Mouse (Mus musculus) intestine, postnatal 0 days (tissue): ENCODE measurements around the gene Gpatch2. TPM values are rescaled to one million over a fixed set of nuclear protein-coding genes. Genes with fewer than 3 reads are reported as not detected.

Experiments used
- ATAC-seq: fragments of 200-750 bp; cut with Nextera tagmentation; 2 replicates; pipeline ENCODE4 v1.8.0; 2017; ENCODE audit warnings: mild to moderate bottlenecking, moderate TSS enrichment, moderate library complexity
- H3K27ac ChIP-seq: fragments of 300-500 bp; sonication (generic); 2 replicates; pipeline ENCODE4 v1.5.1; 2014; ENCODE audit warnings: mild to moderate bottlenecking, low read depth, low read length, moderate library complexity
- H3K27me3 ChIP-seq: fragments of 300-500 bp; sonication (generic); replicated peaks from 2 replicates; pipeline ENCODE4 v1.6.1; 2014; ENCODE audit warnings: low read length, mixed read lengths; ENCODE audit not compliant: control insufficient read depth, insufficient read depth
- H3K36me3 ChIP-seq: fragments of 300-500 bp; sonication (generic); 2 replicates; pipeline ENCODE4 v1.6.1; 2014; ENCODE audit warnings: mild to moderate bottlenecking, moderate library complexity; ENCODE audit not compliant: control insufficient read depth, insufficient read depth
- H3K4me1 ChIP-seq: fragments of 300-500 bp; sonication (generic); replicated peaks from 2 replicates; pipeline ENCODE4 v1.6.1; 2014; ENCODE audit warnings: antibody characterized with exemption, low read length, mixed read lengths; ENCODE audit not compliant: control insufficient read depth, insufficient read depth
- H3K4me2 ChIP-seq: fragments of 300-500 bp; sonication (generic); replicated peaks from 2 replicates; pipeline ENCODE4 v1.6.1; 2014; ENCODE audit warnings: low read depth, mild to moderate bottlenecking, moderate library complexity
- H3K4me3 ChIP-seq: fragments of 300-500 bp; sonication (generic); 2 replicates; pipeline ENCODE4 v1.5.1; 2014; ENCODE audit warnings: low read depth, low read length
- H3K9ac ChIP-seq: fragments of 300-500 bp; sonication (generic); 2 replicates; pipeline ENCODE4 v1.6.1; 2014; ENCODE audit warnings: mild to moderate bottlenecking, low read depth, low read length
- H3K9me3 ChIP-seq: fragments of 300-500 bp; sonication (generic); 2 replicates; pipeline ENCODE4 v1.6.1; 2016; ENCODE audit warnings: mixed run types; ENCODE audit not compliant: control insufficient read depth
- CTCF ChIP-seq: sonication (generic); IDR thresholded peaks from 2 replicates; pipeline ENCODE4 v1.5.1; 2016; ENCODE audit warnings: low read depth, mild to moderate bottlenecking, control low read depth, antibody characterized with exemption, moderate library complexity
- WGBS: fragments of 180-500 bp; shearing (Covaris S2); extraction: QIAGEN DNeasy Blood & Tissue Kit; methylation state at CpG from one replicate; pipeline ENCODE4 v1.1.7; 2014; 5-methylcytosine and 5-hydroxymethylcytosine counted together
- polyA plus RNA-seq: library from polyadenylated mRNA; unstranded; fragments of >200 nt; fragmentation: Nextera tagmentation; extraction: Ambion mirVana; gene quantifications from 2 replicates; pipeline ENCODE4 v1.2.1, GENCODE M21; 2015

Gpatch2 gene
- polyA plus RNA-seq, 1 experiment from 2014 or later = 8.9 TPM

DNA sequence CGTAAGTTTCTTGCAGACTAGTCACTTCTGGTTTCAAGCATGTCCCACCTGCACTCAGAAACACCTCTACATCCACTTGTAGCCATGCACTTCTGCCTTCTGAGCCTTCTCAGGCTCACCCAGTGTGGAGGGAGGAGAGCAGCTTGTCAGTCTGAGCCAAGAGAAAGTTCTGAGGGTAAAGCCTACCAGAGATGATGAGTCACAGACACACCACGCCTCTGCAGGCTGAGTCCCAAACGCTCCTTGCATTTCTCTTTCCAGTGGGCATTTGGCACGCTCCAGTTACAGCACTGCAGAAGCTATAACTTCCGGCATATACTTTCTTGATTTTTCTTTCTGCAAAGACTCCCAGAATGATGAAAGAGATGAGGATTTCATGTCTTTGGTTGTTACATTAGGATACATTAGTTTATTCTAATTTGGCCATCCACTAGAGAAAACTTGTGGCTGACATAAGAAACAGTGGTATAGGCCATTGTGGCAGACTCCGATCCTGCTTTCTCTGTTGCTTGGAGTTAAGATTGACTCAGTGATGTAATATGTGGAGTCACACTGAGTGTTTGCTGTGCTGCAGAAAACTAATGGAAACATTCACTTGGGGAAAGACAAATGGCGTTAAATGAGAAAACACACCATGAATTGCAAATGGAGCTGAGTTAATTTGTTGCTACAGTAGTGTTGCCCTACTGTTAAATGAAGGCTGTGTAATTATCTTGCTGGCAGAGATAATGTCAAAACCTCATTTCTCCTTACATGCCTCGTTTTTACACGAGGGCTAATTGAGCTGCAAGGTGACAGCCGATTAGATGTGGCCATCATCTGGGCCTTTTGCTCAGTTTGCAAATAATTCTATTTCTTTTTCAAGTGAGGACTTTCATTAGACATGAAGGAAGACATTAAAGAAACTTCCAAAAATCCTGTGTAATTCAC, 55.3 kb downstream of the Gpatch2 start:
- 74% methylated on average over 10 of the region's 10 CpGs for WGBS
- no peaks in the 10 kb centered on the region for H3K27me3 ChIP-seq
- H3K4me3 ChIP-seq = no peak overlapping the region
- no peak for ATAC-seq
- H3K9ac ChIP-seq = no peak overlapping the region
- no peaks in the 10 kb centered on the region for H3K36me3 ChIP-seq
- H3K9me3 ChIP-seq = no peaks in the 10 kb centered on the region
- no peak overlapping the region for H3K4me2 ChIP-seq
- no peaks in the 10 kb centered on the region for H3K4me1 ChIP-seq
- H3K27ac ChIP-seq = no peak overlapping the region
- no peak for TF ChIP-seq CTCF

DNA sequence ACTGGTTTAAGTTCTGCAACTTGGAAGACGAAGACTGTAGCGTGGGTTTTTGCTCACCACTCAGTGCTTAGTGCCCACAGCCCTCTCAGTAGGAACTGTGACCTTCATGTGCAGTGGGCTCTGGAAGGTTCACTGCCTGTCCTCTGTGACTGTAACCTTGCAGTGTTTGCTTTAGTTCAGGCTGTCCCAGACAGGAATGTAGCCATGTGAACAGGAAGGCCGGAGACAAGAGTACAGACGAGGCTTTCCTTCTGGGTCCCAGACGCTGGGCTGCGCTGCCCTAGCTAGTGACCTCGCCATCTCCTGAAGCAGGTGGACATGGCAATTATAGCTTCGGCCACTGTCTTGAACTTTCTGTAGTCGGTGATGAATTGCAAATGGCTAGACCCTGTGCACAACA, 62.0 kb downstream of the Gpatch2 start:
- no peak for ATAC-seq
- no peak overlapping the region for H3K4me3 ChIP-seq
- H3K27ac ChIP-seq = no peak overlapping the region
- no peaks in the 10 kb centered on the region for H3K36me3 ChIP-seq
- no peak overlapping the region for H3K9ac ChIP-seq
- no peak overlapping the region for H3K4me2 ChIP-seq
- TF ChIP-seq CTCF = no peak
- 80% methylated on average over 9 of the region's 9 CpGs for WGBS
- H3K27me3 ChIP-seq = no peaks in the 10 kb centered on the region
- H3K4me1 ChIP-seq = no peaks in the 10 kb centered on the region
- no peaks in the 10 kb centered on the region for H3K9me3 ChIP-seq

- 34% methylated on average over 5 of the region's 5 CpGs for WGBS
- Histone ChIP-seq H3K4me3 (no peak overlapping the region), H3K36me3 (0 out of 2 replicates have a peak, but pooled peaks cover 6% of the 10 kb centered on the region), H3K4me1 (no peaks in the 10 kb centered on the region), H3K9ac (no peak overlapping the region), H3K27ac (no peak overlapping the region), H3K4me2 (no peak overlapping the region), H3K27me3 (no peaks in the 10 kb centered on the region), H3K9me3 (no peaks in the 10 kb centered on the region)
- ATAC-seq = no peak
- TF ChIP-seq CTCF = no peak
Measured at GRCm38 (mm10) chr1:187278472-187278871, 63.2 kb downstream of the Gpatch2 start.

- Histone ChIP-seq H3K4me3 (no peak overlapping the region), H3K4me1 (no peaks in the 10 kb centered on the region), H3K9ac (no peak overlapping the region), H3K4me2 (no peak overlapping the region), H3K27ac (no peak overlapping the region), H3K36me3 (peaks cover 6% of the 10 kb centered on the region; the same call in 1 of the 2 replicates), H3K27me3 (no peaks in the 10 kb centered on the region), H3K9me3 (no peaks in the 10 kb centered on the region)
- ATAC-seq = no peak
- WGBS = 73% methylated on average over 4 of the region's 4 CpGs
- TF ChIP-seq CTCF = no peak
Measured at GRCm38 (mm10) chr1:187279776-187280175, 64.5 kb downstream of the Gpatch2 start.

DNA sequence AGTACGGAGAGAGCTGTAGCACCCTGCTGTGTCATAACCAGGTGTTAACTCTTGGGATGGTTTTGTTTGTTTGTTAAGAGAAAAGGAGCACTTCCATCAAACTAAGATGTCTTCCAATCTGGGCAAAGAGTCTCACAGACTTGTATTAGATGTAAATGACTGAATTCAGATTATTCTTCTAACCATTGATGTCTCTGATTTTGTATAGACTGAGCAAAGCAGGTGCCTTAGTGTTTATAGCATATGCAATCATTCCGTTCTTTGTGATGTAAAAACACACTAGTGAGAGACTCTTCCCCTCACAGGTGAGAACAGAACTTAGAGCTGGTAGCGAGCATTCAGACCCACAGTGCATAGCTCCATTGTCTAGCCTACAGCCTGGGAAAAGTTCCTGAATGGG, 67.0 kb downstream of the Gpatch2 start:
- no peaks in the 10 kb centered on the region for H3K4me1 ChIP-seq
- H3K4me2 ChIP-seq = no peak overlapping the region
- ATAC-seq = no peak
- H3K4me3 ChIP-seq = no peak overlapping the region
- 88% methylated on average over 3 of the region's 3 CpGs for WGBS
- H3K27me3 ChIP-seq = no peaks in the 10 kb centered on the region
- TF ChIP-seq CTCF = no peak
- H3K9ac ChIP-seq = no peak overlapping the region
- H3K36me3 ChIP-seq = peaks cover 9% of the 10 kb centered on the region; the same call in 1 of the 2 replicates
- no peak overlapping the region for H3K27ac ChIP-seq
- no peaks in the 10 kb centered on the region for H3K9me3 ChIP-seq

GRCm38 (mm10) chr1:187282804-187283203, 67.5 kb downstream of the Gpatch2 start:
- Histone ChIP-seq H3K4me3 (no peak overlapping the region), H3K36me3 (peaks cover 9% of the 10 kb centered on the region; the same call in 1 of the 2 replicates), H3K9ac (no peak overlapping the region), H3K27ac (no peak overlapping the region), H3K9me3 (no peaks in the 10 kb centered on the region), H3K27me3 (no peaks in the 10 kb centered on the region), H3K4me2 (no peak overlapping the region), H3K4me1 (no peaks in the 10 kb centered on the region)
- no peak for ATAC-seq
- TF ChIP-seq CTCF = no peak
- WGBS = 71% methylated on average over 6 of the region's 6 CpGs
